Mouse (Mus musculus): ENCODE measurements around the gene Gm14391. TPM values are rescaled to one million over a fixed set of nuclear protein-coding genes. Genes with fewer than 3 reads are reported as not detected.

Gene Gm14391
- total and polyA plus RNA-seq, 2 experiments from 2014 or later, result 11.1 to 11.7 TPM

Other genes with a start within 250 kb of the Gm14391 start
- gene Gm14444, start 196.7 kb downstream of the Gm14391 start, total RNA-seq (2014; rRNA removed), result not detected in 2 replicates
- gene Gm14444, start 196.7 kb downstream of the Gm14391 start, polyA plus RNA-seq (2015; fragmentation: Nextera tagmentation; extraction: Ambion mirVana), result 0.52 TPM in 1 of 2 replicates, not detected in the other
- 1.5 TPM in 1 of 2 replicates, not detected in the other for gene Gm14393, start 139.1 kb downstream of the Gm14391 start, total RNA-seq (2014; rRNA removed)
- gene Gm14393, start 139.1 kb downstream of the Gm14391 start, polyA plus RNA-seq (2015; fragmentation: Nextera tagmentation; extraction: Ambion mirVana), result 1.4 TPM in 1 of 2 replicates, not detected in the other
- 8.1 and 9.0 TPM in 2 replicates for gene Gm14399, start 64.9 kb downstream of the Gm14391 start, total RNA-seq (2014; rRNA removed)
- 4.6 and 5.5 TPM in 2 replicates for gene Gm14399, start 64.9 kb downstream of the Gm14391 start, polyA plus RNA-seq (2015; fragmentation: Nextera tagmentation; extraction: Ambion mirVana)
- gene Gm14443, start 31.0 kb downstream of the Gm14391 start, total RNA-seq (2014; rRNA removed), result 1.2 and 1.9 TPM in 2 replicates
- 0.66 and 0.93 TPM in 2 replicates for gene Gm14443, start 31.0 kb downstream of the Gm14391 start, polyA plus RNA-seq (2015; fragmentation: Nextera tagmentation; extraction: Ambion mirVana)
- 2.5 TPM in 1 of 2 replicates, not detected in the other for gene Gm14440, start 68.2 kb upstream of the Gm14391 start, total RNA-seq (2014; rRNA removed)
- gene Gm14440, start 68.2 kb upstream of the Gm14391 start, polyA plus RNA-seq (2015; fragmentation: Nextera tagmentation; extraction: Ambion mirVana), result not detected in 2 replicates
- gene Gm4631, start 131.3 kb upstream of the Gm14391 start, total RNA-seq (2014; rRNA removed), result 12.9 and 16.3 TPM in 2 replicates
- gene Gm4631, start 131.3 kb upstream of the Gm14391 start, polyA plus RNA-seq (2015; fragmentation: Nextera tagmentation; extraction: Ambion mirVana), result 8.6 and 8.8 TPM in 2 replicates
- 1.6 and 4.3 TPM in 2 replicates for gene Zfp968, start 165.5 kb upstream of the Gm14391 start, total RNA-seq (2014; rRNA removed)
- gene Zfp968, start 165.5 kb upstream of the Gm14391 start, polyA plus RNA-seq (2015; fragmentation: Nextera tagmentation; extraction: Ambion mirVana), result 4.3 and 4.9 TPM in 2 replicates
- 8.5 and 29.7 TPM in 2 replicates for gene Gm4724, start 228.9 kb upstream of the Gm14391 start, total RNA-seq (2014; rRNA removed)
- gene Gm4724, start 228.9 kb upstream of the Gm14391 start, polyA plus RNA-seq (2015; fragmentation: Nextera tagmentation; extraction: Ambion mirVana), result 31.2 and 38.0 TPM in 2 replicates

Data from midbrain, postnatal 0 days (tissue).